Comparison of ENCODE assay signal across 26 mouse cellular contexts in the genomic region with DNA sequence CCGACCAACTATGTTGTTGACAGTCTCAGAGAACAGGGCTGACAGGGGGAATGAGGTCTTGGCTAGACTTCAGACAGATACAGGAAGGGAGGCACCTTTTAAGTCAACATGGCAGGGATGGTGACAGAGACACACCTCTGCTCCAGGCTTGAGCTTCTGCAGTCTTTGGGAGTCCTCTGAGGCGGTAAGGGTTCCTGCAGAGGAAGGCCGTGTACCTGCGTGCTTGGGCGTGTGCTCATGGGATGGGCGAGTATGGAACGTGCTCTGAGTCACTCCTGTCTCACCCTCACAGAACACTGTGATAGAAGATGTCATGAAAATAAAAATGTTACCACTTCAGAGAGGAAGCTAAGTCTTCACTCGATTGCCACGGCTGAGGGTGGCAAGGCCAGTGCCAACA. TPM values are rescaled to one million over a fixed set of nuclear protein-coding genes. Genes with fewer than 3 reads are reported as not detected.
A peak's percentile ranks its signal among the peaks of the same experiment; 100 is the strongest.
DNase-seq lines count a peak whose midpoint lies in the region; ATAC-seq and TF ChIP-seq lines count a peak whose summit lies in the region.
"Had no signal": no experiment of that assay in that cellular context is flagged by ENCODE, and none has a peak within 500 bp of the region (broad histone marks: within the 10 kb centered on the region; RNA-seq: fewer than 3 reads in every experiment).

No protein-coding gene starts in this region.

- H3K4me3 ChIP-seq in kidney, adult 2 months (ENCODE audit: insufficient read depth, low read depth, low read length) = no peak overlapping the region
- H3K4me3 ChIP-seq in kidney, embryonic 16.5 days (ENCODE audit: low read length) = no peak overlapping the region
- no peak overlapping the region for H3K4me3 ChIP-seq in midbrain, embryonic 11.5 days (ENCODE audit: low read depth, low read length)
- H3K4me3 ChIP-seq in midbrain, embryonic 16.5 days (ENCODE audit: low read depth, low read length) = no peak overlapping the region
- no peak overlapping the region for H3K4me3 ChIP-seq in stomach, postnatal 0 days (ENCODE audit: low read depth, low read length)
- H3K4me3 ChIP-seq: embryonic facial prominence, embryonic 12.5 days; hindbrain, embryonic 10.5 days; lung, embryonic 15.5 days; midbrain, embryonic 10.5 days had no signal

- H3K27ac ChIP-seq in kidney, adult 2 months (ENCODE audit: insufficient read depth, low read depth, low read length) = no peak overlapping the region
- H3K27ac ChIP-seq in kidney, embryonic 16.5 days (ENCODE audit: low read length) = no peak overlapping the region
- H3K27ac ChIP-seq in midbrain, embryonic 11.5 days (ENCODE audit: low read depth, low read length) = no peak overlapping the region
- no peak overlapping the region for H3K27ac ChIP-seq in midbrain, embryonic 16.5 days (ENCODE audit: low read length)
- H3K27ac ChIP-seq in stomach, postnatal 0 days (replicated peaks) = no peak overlapping the region; the same call in 1 of the 2 replicates
- H3K27ac ChIP-seq: embryonic facial prominence, embryonic 12.5 days; hindbrain, embryonic 10.5 days; liver, embryonic 14.5 days; lung, embryonic 15.5 days; midbrain, embryonic 10.5 days had no signal

- WGBS in kidney, adult 2 months = 75% methylated on average over 9 of the region's 9 CpGs
- WGBS in kidney, embryonic 16.5 days = 89% methylated on average over 9 of the region's 9 CpGs
- 91% methylated on average over 9 of the region's 9 CpGs for WGBS in midbrain, embryonic 11.5 days
- WGBS in midbrain, embryonic 16.5 days = 94% methylated on average over 9 of the region's 9 CpGs
- 62% methylated on average over 9 of the region's 9 CpGs for WGBS in stomach, postnatal 0 days

- no peak overlapping the region for H3K4me2 ChIP-seq in kidney, embryonic 16.5 days (replicated peaks; ENCODE audit: low read depth, low read length)
- H3K4me2 ChIP-seq in midbrain, embryonic 11.5 days = no peak overlapping the region
- no peak overlapping the region for H3K4me2 ChIP-seq in midbrain, embryonic 16.5 days (ENCODE audit: low read length)
- H3K4me2 ChIP-seq in stomach, postnatal 0 days (replicated peaks; ENCODE audit: low read depth) = no peak overlapping the region
- H3K4me2 ChIP-seq: embryonic facial prominence, embryonic 12.5 days; heart, embryonic 11.5 days; lung, embryonic 15.5 days had no signal

- DNase-seq in adrenal gland, adult (ENCODE audit: inconsistent age in 2 of 2, low spot score in 1 of 2) = peak; percentile 38 to 44
- no peak for DNase-seq in adrenal gland, adult 2 months
- DNase-seq in kidney, adult 2 months = no peak
- peak; percentile 31 for DNase-seq in midbrain, embryonic 11.5 days (ENCODE audit: low spot score, missing footprints)
- DNase-seq in stomach, postnatal 0 days (ENCODE audit: low spot score) = peak; percentile 27
- DNase-seq in neural tube, embryonic 10.5 days (ENCODE audit: extremely low spot score, low spot score) = no peak
- DNase-seq: cerebellum, adult 18-20 months; cerebellum, postnatal 14 days; gastrocnemius, postnatal 10 days; kidney, adult 8-10 months; layer of hippocampus, adult 9-11 months had no signal

- no peaks in the 10 kb centered on the region for H3K27me3 ChIP-seq in kidney, adult 2 months (replicated peaks; ENCODE audit: control insufficient read depth, insufficient read depth, low read length)
- H3K27me3 ChIP-seq in kidney, embryonic 16.5 days (ENCODE audit: insufficient read depth, low read length) = no peaks in the 10 kb centered on the region
- H3K27me3 ChIP-seq in midbrain, embryonic 11.5 days (ENCODE audit: control insufficient read depth, insufficient read depth, low read length) = no peaks in the 10 kb centered on the region
- no peaks in the 10 kb centered on the region for H3K27me3 ChIP-seq in midbrain, embryonic 16.5 days (ENCODE audit: control insufficient read depth, insufficient read depth, low read depth, low read length)
- H3K27me3 ChIP-seq in stomach, postnatal 0 days (ENCODE audit: control insufficient read depth, insufficient read depth, low read length) = no peaks in the 10 kb centered on the region
- H3K27me3 ChIP-seq: embryonic facial prominence, embryonic 12.5 days; lung, embryonic 15.5 days had no signal

- no peak for TF ChIP-seq EP300 in stomach, postnatal 0 days (optimal IDR thresholded peaks at IDR 0.05)

- H3K4me1 ChIP-seq in kidney, adult 2 months (ENCODE audit: control insufficient read depth, insufficient read depth, low read length) = no peaks in the 10 kb centered on the region
- no peaks in the 10 kb centered on the region for H3K4me1 ChIP-seq in kidney, embryonic 16.5 days (ENCODE audit: insufficient read depth, low read length)
- H3K4me1 ChIP-seq in midbrain, embryonic 11.5 days (ENCODE audit: control insufficient read depth, insufficient read depth, low read length) = no peaks in the 10 kb centered on the region
- no peaks in the 10 kb centered on the region for H3K4me1 ChIP-seq in midbrain, embryonic 16.5 days (ENCODE audit: control insufficient read depth, insufficient read depth, low read length)
- H3K4me1 ChIP-seq in stomach, postnatal 0 days (replicated peaks; ENCODE audit: control insufficient read depth, insufficient read depth) = no peaks in the 10 kb centered on the region
- H3K4me1 ChIP-seq: embryonic facial prominence, embryonic 12.5 days; hindbrain, embryonic 10.5 days; midbrain, embryonic 10.5 days had no signal

- no peaks in the 10 kb centered on the region for H3K9me3 ChIP-seq in kidney, embryonic 16.5 days (ENCODE audit: low read length)
- H3K9me3 ChIP-seq in midbrain, embryonic 11.5 days (ENCODE audit: control insufficient read depth, low read length) = no peaks in the 10 kb centered on the region
- no peaks in the 10 kb centered on the region for H3K9me3 ChIP-seq in midbrain, embryonic 16.5 days (replicated peaks; ENCODE audit: control insufficient read depth, low read length, poor library complexity, severe bottlenecking)
- no peaks in the 10 kb centered on the region for H3K9me3 ChIP-seq in stomach, postnatal 0 days (ENCODE audit: control insufficient read depth, low read length)
- H3K9me3 ChIP-seq: embryonic facial prominence, embryonic 12.5 days; hindbrain, embryonic 10.5 days; lung, embryonic 15.5 days; midbrain, embryonic 10.5 days had no signal

- TF ChIP-seq CTCF in kidney, adult 2 months (conservative IDR thresholded peaks at IDR 0.05; ENCODE audit: insufficient read depth, insufficient read length, low read depth, low read length) = 0 out of 2 replicates have a peak, but pooled peaks have one; percentile 1
- no peak for TF ChIP-seq CTCF in stomach, postnatal 0 days (IDR thresholded peaks at IDR 0.05; ENCODE audit: low read depth)

- no peak for ATAC-seq in kidney, embryonic 16.5 days (ENCODE audit: low FRiP score, low TSS enrichment)
- no peak for ATAC-seq in midbrain, embryonic 11.5 days (ENCODE audit: low FRiP score)
- no peak for ATAC-seq in midbrain, embryonic 16.5 days
- peak; percentile 75 for ATAC-seq in stomach, postnatal 0 days (ENCODE audit: low FRiP score, low TSS enrichment)
- ATAC-seq: forebrain, embryonic 16.5 days; hindbrain, embryonic 16.5 days had no signal

- no peak overlapping the region for H3K9ac ChIP-seq in kidney, embryonic 16.5 days (replicated peaks; ENCODE audit: low read length)
- H3K9ac ChIP-seq in midbrain, embryonic 11.5 days (ENCODE audit: low read length) = no peak overlapping the region
- H3K9ac ChIP-seq in midbrain, embryonic 16.5 days (ENCODE audit: low read depth, low read length) = no peak overlapping the region
- no peak overlapping the region for H3K9ac ChIP-seq in stomach, postnatal 0 days (ENCODE audit: low read length)
- H3K9ac ChIP-seq: embryonic facial prominence, embryonic 12.5 days; liver, embryonic 14.5 days; lung, embryonic 15.5 days had no signal

- H3K36me3 ChIP-seq in kidney, adult 2 months (ENCODE audit: control insufficient read depth, insufficient read depth, low read length) = no peaks in the 10 kb centered on the region
- peaks cover 42% of the 10 kb centered on the region for H3K36me3 ChIP-seq in kidney, embryonic 16.5 days (ENCODE audit: insufficient read depth, low read length)
- H3K36me3 ChIP-seq in midbrain, embryonic 11.5 days (ENCODE audit: control insufficient read depth, insufficient read depth, low read length) = peaks cover 38% of the 10 kb centered on the region
- H3K36me3 ChIP-seq in midbrain, embryonic 16.5 days (ENCODE audit: control insufficient read depth, insufficient read depth, low read length) = peaks cover 37% of the 10 kb centered on the region
- H3K36me3 ChIP-seq in stomach, postnatal 0 days (ENCODE audit: control insufficient read depth, insufficient read depth, low read length) = 0 out of 2 replicates have a peak, but pooled peaks cover 9% of the 10 kb centered on the region

- no peak for TF ChIP-seq POLR2A in kidney, adult 2 months (IDR thresholded peaks at IDR 0.05; ENCODE audit: low read depth, low read length)

RNA-seq across cellular contexts. Expression of gene Plxnb1, which starts 24.4 kb away (rescaled TPM):
- total RNA-seq in adrenal gland, adult 2 months (2021) = 10 to 100 TPM; 75.7 to 82.0 TPM
- polyA plus RNA-seq in adrenal gland, adult 2 months (2012; rRNA removed) = 89.9 and 110 TPM in 2 replicates
- polyA plus RNA-seq in kidney, adult 2 months (2012; rRNA removed) = 16.7 and 21.7 TPM in 2 replicates
- polyA plus RNA-seq in kidney, embryonic 16.5 days (2015; fragmentation: Nextera tagmentation; extraction: Ambion mirVana) = 18.9 and 19.8 TPM in 2 replicates
- polyA plus RNA-seq in midbrain, embryonic 11.5 days (2014; fragmentation: Nextera tagmentation; extraction: Ambion mirVana) = 17.1 and 17.7 TPM in 2 replicates
- 17.9 and 19.1 TPM in 2 replicates for polyA plus RNA-seq in midbrain, embryonic 16.5 days (2015; fragmentation: Nextera tagmentation; extraction: Ambion mirVana)
- 3.0 and 3.7 TPM in 2 replicates for polyA plus RNA-seq in stomach, postnatal 0 days (2015; fragmentation: Nextera tagmentation; extraction: Ambion mirVana)

RNA-seq across cellular contexts. Expression of gene Tma7, which starts 37.2 kb away (rescaled TPM):
- total RNA-seq in adrenal gland, adult 2 months (2021) = 100 to 1,000 TPM; 393 to 485 TPM
- polyA plus RNA-seq in adrenal gland, adult 2 months (2012; rRNA removed) = 6.9 and 9.6 TPM in 2 replicates
- polyA plus RNA-seq in kidney, adult 2 months (2012; rRNA removed) = 42.4 and 80.7 TPM in 2 replicates
- polyA plus RNA-seq in kidney, embryonic 16.5 days (2015; fragmentation: Nextera tagmentation; extraction: Ambion mirVana) = 494 and 537 TPM in 2 replicates
- polyA plus RNA-seq in midbrain, embryonic 11.5 days (2014; fragmentation: Nextera tagmentation; extraction: Ambion mirVana) = 819 and 852 TPM in 2 replicates
- 674 and 688 TPM in 2 replicates for polyA plus RNA-seq in midbrain, embryonic 16.5 days (2015; fragmentation: Nextera tagmentation; extraction: Ambion mirVana)
- polyA plus RNA-seq in stomach, postnatal 0 days (2015; fragmentation: Nextera tagmentation; extraction: Ambion mirVana) = 416 and 424 TPM in 2 replicates

RNA-seq across cellular contexts. Expression of gene Ccdc51, which starts 37.3 kb away (rescaled TPM):
- 10 to 100 TPM in 1 of 2 experiments, 1 to 10 TPM in 1; 9.2 to 18.9 TPM for total RNA-seq in adrenal gland, adult 2 months (2021)
- 11.4 and 12.6 TPM in 2 replicates for polyA plus RNA-seq in adrenal gland, adult 2 months (2012; rRNA removed)
- polyA plus RNA-seq in kidney, adult 2 months (2012; rRNA removed) = 11.4 and 11.7 TPM in 2 replicates
- polyA plus RNA-seq in kidney, embryonic 16.5 days (2015; fragmentation: Nextera tagmentation; extraction: Ambion mirVana) = 16.5 and 16.8 TPM in 2 replicates
- polyA plus RNA-seq in midbrain, embryonic 11.5 days (2014; fragmentation: Nextera tagmentation; extraction: Ambion mirVana) = 11.4 and 14.2 TPM in 2 replicates
- 12.5 and 13.1 TPM in 2 replicates for polyA plus RNA-seq in midbrain, embryonic 16.5 days (2015; fragmentation: Nextera tagmentation; extraction: Ambion mirVana)
- 8.9 and 9.9 TPM in 2 replicates for polyA plus RNA-seq in stomach, postnatal 0 days (2015; fragmentation: Nextera tagmentation; extraction: Ambion mirVana)

RNA-seq across cellular contexts. Expression of gene Fbxw21, which starts 42.3 kb away (rescaled TPM):
- total RNA-seq in adrenal gland, adult 2 months (2021) = not detected
- not detected in 2 replicates for polyA plus RNA-seq in adrenal gland, adult 2 months (2012; rRNA removed)
- not detected in 2 replicates for polyA plus RNA-seq in kidney, adult 2 months (2012; rRNA removed)
- not detected in 2 replicates for polyA plus RNA-seq in kidney, embryonic 16.5 days (2015; fragmentation: Nextera tagmentation; extraction: Ambion mirVana)
- not detected in 2 replicates for polyA plus RNA-seq in midbrain, embryonic 11.5 days (2014; fragmentation: Nextera tagmentation; extraction: Ambion mirVana)
- polyA plus RNA-seq in midbrain, embryonic 16.5 days (2015; fragmentation: Nextera tagmentation; extraction: Ambion mirVana) = not detected in 2 replicates
- not detected in 2 replicates for polyA plus RNA-seq in stomach, postnatal 0 days (2015; fragmentation: Nextera tagmentation; extraction: Ambion mirVana)
- total RNA-seq: gastrocnemius, postnatal 10 days; left cerebral cortex, adult 18-20 months; left cerebral cortex, postnatal 25 days had no signal
- polyA plus RNA-seq: embryonic facial prominence, embryonic 12.5 days; forebrain, embryonic 16.5 days; heart, embryonic 11.5 days; heart, postnatal 0 days; hindbrain, embryonic 10.5 days; hindbrain, embryonic 16.5 days; limb, embryonic 14.5 days; liver, embryonic 14.5 days; lung, embryonic 15.5 days; midbrain, embryonic 10.5 days; testis, adult 2 months had no signal

RNA-seq across cellular contexts. Expression of gene Atrip, which starts 45.6 kb away (rescaled TPM):
- 10 to 100 TPM; 12.5 to 17.5 TPM for total RNA-seq in adrenal gland, adult 2 months (2021)
- 22.3 and 25.3 TPM in 2 replicates for polyA plus RNA-seq in adrenal gland, adult 2 months (2012; rRNA removed)
- polyA plus RNA-seq in kidney, adult 2 months (2012; rRNA removed) = 20.2 and 20.9 TPM in 2 replicates
- polyA plus RNA-seq in kidney, embryonic 16.5 days (2015; fragmentation: Nextera tagmentation; extraction: Ambion mirVana) = 26.7 and 30.7 TPM in 2 replicates
- polyA plus RNA-seq in midbrain, embryonic 11.5 days (2014; fragmentation: Nextera tagmentation; extraction: Ambion mirVana) = 21.7 and 25.0 TPM in 2 replicates
- 31.5 and 34.1 TPM in 2 replicates for polyA plus RNA-seq in midbrain, embryonic 16.5 days (2015; fragmentation: Nextera tagmentation; extraction: Ambion mirVana)
- 10.8 and 11.3 TPM in 2 replicates for polyA plus RNA-seq in stomach, postnatal 0 days (2015; fragmentation: Nextera tagmentation; extraction: Ambion mirVana)

Comparison
In these comparisons a context has a peak if more than half of its experiments do, and no peak if none do; other contexts are left out.
1. DNase-seq: peak in adrenal gland, adult (2 of 2), midbrain, embryonic 11.5 days (single experiment) and stomach, postnatal 0 days (single experiment); none in adrenal gland, adult 2 months (single experiment), kidney, adult 2 months (single experiment) and neural tube, embryonic 10.5 days (single experiment).